Mouse (Mus musculus) lung, postnatal 10 days (tissue): Measurements from ENCODE around the gene Itga8.

Experiments
- DNase-seq: peaks from one replicate; pipeline ENCODE4 v3.0.0; 2021

The Itga8 gene

GRCm38 (mm10) chr2:12301431-12302170, at the start of gene Itga8:
Gene Itga8, minus strand, starts transcription at chr2:12301922.
- peak; percentile 90 for DNase-seq

- DNase-seq, result no peak
Observed at GRCm38 (mm10) chr2:12348914-12349313, 47.2 kb upstream of the Itga8 start.

GRCm38 (mm10) chr2:12331962-12332361, 30.2 kb upstream of the Itga8 start:
- no peak for DNase-seq

- no peak for DNase-seq
Observed at GRCm38 (mm10) chr2:12329620-12330019, 27.9 kb upstream of the Itga8 start.

GRCm38 (mm10) chr2:12329068-12329407, 27.3 kb upstream of the Itga8 start:
- DNase-seq, result no peak

- DNase-seq, result no peak
Observed at GRCm38 (mm10) chr2:12328355-12329067, 26.8 kb upstream of the Itga8 start.

GRCm38 (mm10) chr2:12327691-12328354, 26.1 kb upstream of the Itga8 start:
- DNase-seq, result no peak

- DNase-seq, result peak; percentile 60
Observed at GRCm38 (mm10) chr2:12327216-12327615, 25.5 kb upstream of the Itga8 start.

- no peak for DNase-seq
Observed at GRCm38 (mm10) chr2:12325868-12326267, 24.1 kb upstream of the Itga8 start.

- peak; percentile 84 for DNase-seq
Observed at GRCm38 (mm10) chr2:12325417-12325816, 23.7 kb upstream of the Itga8 start.

- DNase-seq, result no peak
Observed at GRCm38 (mm10) chr2:12320914-12321313, 19.2 kb upstream of the Itga8 start.

GRCm38 (mm10) chr2:12318715-12319114, 17.0 kb upstream of the Itga8 start:
- DNase-seq, result no peak

GRCm38 (mm10) chr2:12318036-12318435, 16.3 kb upstream of the Itga8 start:
- DNase-seq, result peak; percentile 61

GRCm38 (mm10) chr2:12317343-12317742, 15.6 kb upstream of the Itga8 start:
- DNase-seq, result peak; percentile 61

- peak; percentile 80 for DNase-seq
Observed at GRCm38 (mm10) chr2:12316361-12316760, 14.6 kb upstream of the Itga8 start.

GRCm38 (mm10) chr2:12314028-12314427, 12.3 kb upstream of the Itga8 start:
- no peak for DNase-seq

GRCm38 (mm10) chr2:12308466-12308865, 6.7 kb upstream of the Itga8 start:
- DNase-seq, result no peak

- DNase-seq, result peak; percentile 41
Observed at GRCm38 (mm10) chr2:12307311-12307710, 5.6 kb upstream of the Itga8 start.

- DNase-seq, result no peak
Observed at GRCm38 (mm10) chr2:12305064-12305650, 3.4 kb upstream of the Itga8 start.

- no peak for DNase-seq
Observed at GRCm38 (mm10) chr2:12300449-12301228, 1.1 kb downstream of the Itga8 start.

- no peak for DNase-seq
Observed at GRCm38 (mm10) chr2:12297287-12297686, 4.4 kb downstream of the Itga8 start.

- DNase-seq, result no peak
Observed at GRCm38 (mm10) chr2:12295150-12295549, 6.6 kb downstream of the Itga8 start.

- DNase-seq, result peak; percentile 31
Observed at GRCm38 (mm10) chr2:12294060-12294459, 7.7 kb downstream of the Itga8 start.
